Comparison of ENCODE assay signal across 8 mouse cellular contexts in genomic region chr7:132812619-132813415, GRCm38 (mm10). TPM values are rescaled to one million over a fixed set of nuclear protein-coding genes. Genes with fewer than 3 reads are reported as not detected.
A peak's percentile ranks its signal among the peaks of the same experiment; 100 is the strongest.
DNase-seq lines count a peak whose midpoint lies in the region; ATAC-seq and TF ChIP-seq lines count a peak whose summit lies in the region.

No protein-coding gene starts in this region.

- intact Hi-C loops in heart, adult 2 months (cut with DNase I): loop anchor here (2.0 kb wide), 1 partner anchor 40 kb away; the partner anchor contains the start of gene Eef1akmt2

- peaks cover 3% of the 10 kb centered on the region; the same call in 1 of the 2 replicates for H3K79me2 ChIP-seq in heart, adult 2 months (replicated peaks; ENCODE audit: control insufficient read depth, insufficient read depth, low read length)

- peak overlapping the region; percentile 93 for H3K4me3 ChIP-seq in heart, adult 2 months
- peak overlapping the region; percentile 76 for H3K4me3 ChIP-seq in kidney, adult 2 months (ENCODE audit: insufficient read depth, low read depth, low read length)
- H3K4me3 ChIP-seq in lung, embryonic 16.5 days (ENCODE audit: low read length): peak overlapping the region; percentile 80

- H3K27ac ChIP-seq in heart, adult 2 months: peak overlapping the region; percentile 97
- peak overlapping the region; percentile 67 for H3K27ac ChIP-seq in kidney, adult 2 months (ENCODE audit: insufficient read depth, low read depth, low read length)
- H3K27ac ChIP-seq in lung, embryonic 16.5 days (ENCODE audit: low read length): peak overlapping the region; percentile 96

- H3K9me3 ChIP-seq in lung, embryonic 16.5 days (ENCODE audit: control insufficient read depth, low read length): no peaks in the 10 kb centered on the region

- peak overlapping the region; percentile 79 for H3K4me2 ChIP-seq in lung, embryonic 16.5 days (ENCODE audit: low read depth, low read length)

- TF ChIP-seq CTCF in heart, adult 2 months (IDR thresholded peaks at IDR 0.05): no peak
- no peak for TF ChIP-seq CTCF in kidney, adult 2 months (conservative IDR thresholded peaks at IDR 0.05; ENCODE audit: insufficient read depth, insufficient read length, low read depth, low read length)

- H3K4me1 ChIP-seq in heart, adult 2 months (ENCODE audit: control insufficient read depth, insufficient read depth, low read length): peaks cover 17% of the 10 kb centered on the region
- H3K4me1 ChIP-seq in kidney, adult 2 months (ENCODE audit: control insufficient read depth, insufficient read depth, low read length): peaks cover 15% of the 10 kb centered on the region; the same call in 1 of the 2 replicates
- H3K4me1 ChIP-seq in lung, embryonic 16.5 days (replicated peaks; ENCODE audit: control insufficient read depth, insufficient read depth, low read length): peaks cover 44% of the 10 kb centered on the region

- DNase-seq in CD4-positive, CD25-positive, alpha-beta regulatory T cell, adult 2 months (ENCODE audit: low read depth, low spot score): peak; percentile 69
- DNase-seq in ZHBTc4 (ENCODE audit: low read depth, low spot score): peak; percentile 77
- DNase-seq in embryo, embryonic 10.5 days (ENCODE audit: low spot score): peak; percentile 70
- DNase-seq in heart, adult 2 months: peak; percentile 75 to 80
- peak; percentile 59 for DNase-seq in kidney, adult 2 months
- DNase-seq in yolk sac, embryonic 10.5 days (ENCODE audit: low spot score): peak; percentile 38

- no peaks in the 10 kb centered on the region for H3K27me3 ChIP-seq in heart, adult 2 months (ENCODE audit: control insufficient read depth, insufficient read depth, low read length)
- H3K27me3 ChIP-seq in kidney, adult 2 months (replicated peaks; ENCODE audit: control insufficient read depth, insufficient read depth, low read length): no peaks in the 10 kb centered on the region
- H3K27me3 ChIP-seq in lung, embryonic 16.5 days (ENCODE audit: control insufficient read depth, insufficient read depth, low read depth, low read length): no peaks in the 10 kb centered on the region

- peaks cover 9% of the 10 kb centered on the region for H3K36me3 ChIP-seq in heart, adult 2 months (ENCODE audit: control insufficient read depth, insufficient read depth, low read length)
- H3K36me3 ChIP-seq in kidney, adult 2 months (ENCODE audit: control insufficient read depth, insufficient read depth, low read length): no peaks in the 10 kb centered on the region
- no peaks in the 10 kb centered on the region for H3K36me3 ChIP-seq in lung, embryonic 16.5 days (ENCODE audit: control insufficient read depth, insufficient read depth, low read length)

- under 1% methylated on average over 59 of the region's 59 CpGs for WGBS in heart, adult 2 months
- 1% methylated on average over 59 of the region's 59 CpGs for WGBS in kidney, adult 2 months
- WGBS in lung, embryonic 16.5 days: under 1% methylated on average over 59 of the region's 59 CpGs

- H3K9ac ChIP-seq in heart, adult 2 months (ENCODE audit: low read depth, low read length): peak overlapping the region; percentile 78
- peak overlapping the region; percentile 94 for H3K9ac ChIP-seq in lung, embryonic 16.5 days (ENCODE audit: low read length)

- ATAC-seq in lung, embryonic 16.5 days (ENCODE audit: low read depth): peak; percentile 29
- peak; percentile 38 for ATAC-seq in neutrophil, adult 5-6 weeks (ENCODE audit: extremely low read depth, insufficient number of reproducible peaks, low FRiP score, poor library complexity, severe bottlenecking)

- no peak for TF ChIP-seq POLR2A in heart, adult 2 months (IDR thresholded peaks at IDR 0.05; ENCODE audit: insufficient read depth, low read depth, low read length)
- no peak for TF ChIP-seq POLR2A in kidney, adult 2 months (IDR thresholded peaks at IDR 0.05; ENCODE audit: low read depth, low read length)

- TF ChIP-seq EP300 in heart, adult 2 months (IDR thresholded peaks at IDR 0.05; ENCODE audit: insufficient read depth, low read depth, low read length): no peak

RNA-seq across cellular contexts. Expression of gene Fam53b, which starts 0.9 kb away (rescaled TPM):
- 10 to 100 TPM; 22.0 to 26.9 TPM for total RNA-seq in heart, adult 2 months (2021)
- 22.5 and 25.7 TPM in 2 replicates for polyA plus RNA-seq in heart, adult 2 months (2012; rRNA removed)
- polyA plus RNA-seq in kidney, adult 2 months (2012; rRNA removed): 29.3 and 31.1 TPM in 2 replicates
- polyA plus RNA-seq in lung, embryonic 16.5 days (2015; fragmentation: Nextera tagmentation; extraction: Ambion mirVana): 33.5 and 36.0 TPM in 2 replicates
- 19.0 and 20.4 TPM in 2 replicates for total RNA-seq in neutrophil, adult 5-6 weeks (2017)

RNA-seq across cellular contexts. Expression of gene Eef1akmt2, which starts 39.7 kb away (rescaled TPM):
- total RNA-seq in heart, adult 2 months (2021): 1 to 10 TPM; 7.7 TPM
- polyA plus RNA-seq in heart, adult 2 months (2012; rRNA removed): 5.2 and 6.0 TPM in 2 replicates
- 7.7 and 13.0 TPM in 2 replicates for polyA plus RNA-seq in kidney, adult 2 months (2012; rRNA removed)
- polyA plus RNA-seq in lung, embryonic 16.5 days (2015; fragmentation: Nextera tagmentation; extraction: Ambion mirVana): 56.3 and 60.4 TPM in 2 replicates
- total RNA-seq in neutrophil, adult 5-6 weeks (2017): 30.7 and 35.0 TPM in 2 replicates

RNA-seq across cellular contexts. Expression of gene Abraxas2, which starts 46.2 kb away (rescaled TPM):
- total RNA-seq in heart, adult 2 months (2021): 10 to 100 TPM; 20.3 to 21.3 TPM
- polyA plus RNA-seq in heart, adult 2 months (2012; rRNA removed): 9.8 and 15.9 TPM in 2 replicates
- 15.7 and 17.9 TPM in 2 replicates for polyA plus RNA-seq in kidney, adult 2 months (2012; rRNA removed)
- 40.1 and 41.9 TPM in 2 replicates for polyA plus RNA-seq in lung, embryonic 16.5 days (2015; fragmentation: Nextera tagmentation; extraction: Ambion mirVana)
- total RNA-seq in neutrophil, adult 5-6 weeks (2017): 56.4 and 67.7 TPM in 2 replicates

Comparison
In these comparisons a context has a peak if more than half of its experiments do, and no peak if none do; other contexts are left out.
1. Peak in every context shown above with its lines: DNase-seq, ATAC-seq, H3K4me3 ChIP-seq and H3K27ac ChIP-seq.